Mouse (Mus musculus) olfactory bulb, adult 2 months (tissue): Measurements from ENCODE around the gene Ctse. TPM values are rescaled to one million over a fixed set of nuclear protein-coding genes. Genes with fewer than 3 reads are reported as not detected.
"Not testable (repeated sequence)": the region's sequence is repeated elsewhere in the genome, so short reads cannot be mapped to it uniquely, and the experiment has no call there.

Experiments
- H3K27ac ChIP-seq: fragments of 200-500 bp; 2 replicates; pipeline ENCODE4 v1.5.1; 2012; ENCODE audit warnings: low read depth, low read length; ENCODE audit not compliant: insufficient read depth
- H3K4me1 ChIP-seq: fragments of 200-500 bp; 2 replicates; pipeline ENCODE4 v1.6.1; 2012; ENCODE audit warnings: low read length; ENCODE audit not compliant: control insufficient read depth, insufficient read depth
- H3K4me3 ChIP-seq: fragments of 200-500 bp; 2 replicates; pipeline ENCODE4 v1.5.1; 2012; ENCODE audit warnings: mild to moderate bottlenecking, low read depth, low read length, moderate library complexity; ENCODE audit not compliant: insufficient read depth
- CTCF ChIP-seq: fragments of 200-500 bp; IDR thresholded peaks from 2 replicates; pipeline ENCODE4 v1.5.1; 2012; ENCODE audit warnings: low read depth, mild to moderate bottlenecking, low read length, moderate library complexity; ENCODE audit not compliant: insufficient read depth
- POLR2A ChIP-seq: fragments of 200-500 bp; IDR thresholded peaks from 2 replicates; pipeline ENCODE4 v1.6.1; 2012; ENCODE audit warnings: mild to moderate bottlenecking, low read depth, low read length, moderate library complexity; ENCODE audit not compliant: insufficient read depth
- WGBS: fragments of 180-500 bp; shearing (Covaris S2); methylation state at CpG from one replicate; pipeline ENCODE4 v1.1.7; 2018; 5-methylcytosine and 5-hydroxymethylcytosine counted together
- polyA plus RNA-seq: library from polyadenylated mRNA; stranded (reverse); fragments of >200 nt; gene quantifications from 2 replicates; pipeline ENCODE4 v1.2.4, GENCODE M21; 2012; ENCODE audit warnings: low replicate concordance; ENCODE audit not compliant: missing spikeins, insufficient read depth, insufficient read length

The Ctse gene
- polyA plus RNA-seq, 1 experiment: not detected

GRCm38 (mm10) chr1:131616546-131617220, 21.4 kb upstream of the Ctse start:
- 89% methylated on average over 5 of the region's 5 CpGs for WGBS
- no peak overlapping the region for H3K27ac ChIP-seq
- no peaks in the 10 kb centered on the region for H3K4me1 ChIP-seq
- H3K4me3 ChIP-seq: no peak overlapping the region
- no peak for TF ChIP-seq POLR2A
- no peak for TF ChIP-seq CTCF

DNA sequence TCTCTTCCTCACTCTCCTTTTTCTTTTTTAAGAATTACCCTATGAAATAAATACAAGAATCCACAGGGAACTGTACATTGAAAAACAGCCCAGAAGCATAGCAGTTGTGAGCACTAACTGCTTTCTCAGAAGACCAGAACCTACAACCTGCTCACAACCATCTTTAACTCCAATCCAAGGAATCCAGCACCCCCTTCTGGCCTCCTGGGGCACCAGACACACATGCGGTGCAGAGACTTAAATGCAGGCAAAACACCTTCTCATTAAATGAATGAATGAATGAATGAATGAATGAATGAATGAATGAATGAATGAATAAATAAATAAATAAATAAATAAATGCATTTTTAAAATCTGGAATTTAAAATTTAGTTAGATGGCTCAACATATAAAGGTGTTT, 19.5 kb upstream of the Ctse start:
- no peak for TF ChIP-seq POLR2A
- no peak for TF ChIP-seq CTCF
- no peaks in the 10 kb centered on the region for H3K4me1 ChIP-seq
- no peak overlapping the region for H3K27ac ChIP-seq
- WGBS: 94% methylated on average over 1 of the region's 1 CpGs
- no peak overlapping the region for H3K4me3 ChIP-seq

GRCm38 (mm10) chr1:131619348-131619747, 18.8 kb upstream of the Ctse start:
- H3K27ac ChIP-seq: no peak overlapping the region

GRCm38 (mm10) chr1:131623644-131624043, 14.5 kb upstream of the Ctse start:
- 91% methylated on average over 3 of the region's 3 CpGs for WGBS
- Histone ChIP-seq H3K4me1 (no peaks in the 10 kb centered on the region), H3K27ac (no peak overlapping the region), H3K4me3 (no peak overlapping the region)
- TF ChIP-seq CTCF (no peak), POLR2A (no peak)

More at GRCm38 (mm10) chr1:131619348-131619747, 18.8 kb upstream of the Ctse start:
- TF ChIP-seq POLR2A (no peak), CTCF (no peak)
- no peak overlapping the region for H3K4me3 ChIP-seq
- WGBS: 92% methylated on average over 7 of the region's 7 CpGs
- H3K4me1 ChIP-seq: no peaks in the 10 kb centered on the region

DNA sequence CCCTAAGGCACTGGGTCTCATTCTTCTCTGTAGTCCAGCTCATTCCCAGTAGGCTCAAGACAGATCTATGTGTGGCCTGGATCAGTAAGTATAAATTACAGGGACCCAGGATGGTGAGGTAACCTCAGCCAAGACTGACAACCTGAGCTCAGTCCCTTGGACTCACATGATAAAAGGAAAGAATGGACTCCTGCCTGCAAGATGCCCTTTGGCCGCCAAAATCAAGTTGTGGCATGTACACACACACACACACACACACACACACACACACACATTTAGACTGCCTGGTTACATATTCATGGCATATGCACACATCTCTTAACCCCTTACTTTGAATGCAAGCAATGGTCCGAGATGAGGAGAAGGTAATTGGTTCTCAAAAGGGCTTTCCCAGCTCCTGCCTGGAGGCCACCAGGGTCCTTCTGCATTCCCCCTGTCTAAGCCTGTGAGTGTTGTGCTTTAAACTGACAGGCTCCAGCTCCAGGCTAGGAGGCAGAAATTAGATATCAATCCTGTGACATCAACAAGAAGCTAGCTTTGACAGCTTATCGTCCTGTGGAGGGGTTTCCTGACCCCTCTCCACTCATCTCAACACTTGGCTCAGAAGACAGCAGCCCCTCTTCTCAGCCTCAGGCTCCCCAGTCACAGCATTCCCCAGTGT, 13.8 kb upstream of the Ctse start:
- WGBS: 72% methylated on average over 3 of the region's 3 CpGs
- Histone ChIP-seq H3K4me3 (no peak overlapping the region), H3K27ac (no peak overlapping the region), H3K4me1 (no peaks in the 10 kb centered on the region)
- no peak for TF ChIP-seq POLR2A
- TF ChIP-seq CTCF: no peak

GRCm38 (mm10) chr1:131626200-131626599, 11.9 kb upstream of the Ctse start:
- H3K27ac ChIP-seq: no peak overlapping the region
- TF ChIP-seq CTCF (no peak), POLR2A (no peak)
- WGBS: 91% methylated on average over 6 of the region's 6 CpGs
- no peak overlapping the region for H3K4me3 ChIP-seq
- no peaks in the 10 kb centered on the region for H3K4me1 ChIP-seq

- H3K27ac ChIP-seq, H3K4me3 ChIP-seq, H3K4me1 ChIP-seq: not testable (repeated sequence)
- 16% methylated on average over 6 of the region's 6 CpGs for WGBS
These were observed 5.9 kb upstream of the Ctse start for GRCm38 (mm10) chr1:131632216-131632615.

- TF ChIP-seq POLR2A: no peak
- no peak for TF ChIP-seq CTCF
- no peak overlapping the region for H3K27ac ChIP-seq
These were observed 3.6 kb upstream of the Ctse start for GRCm38 (mm10) chr1:131634495-131634894.

GRCm38 (mm10) chr1:131638541-131639421, 675 bp downstream of the Ctse start:
- Histone ChIP-seq H3K4me1 (no peaks in the 10 kb centered on the region), H3K27ac (no peak overlapping the region), H3K4me3 (no peak overlapping the region)
- TF ChIP-seq POLR2A: no peak
- TF ChIP-seq CTCF: no peak
- 86% methylated on average over 9 of the region's 9 CpGs for WGBS

More at GRCm38 (mm10) chr1:131634495-131634894, 3.6 kb upstream of the Ctse start:
- Histone ChIP-seq H3K4me3 (no peak overlapping the region), H3K4me1 (no peaks in the 10 kb centered on the region)
